Mouse (Mus musculus) kidney, adult 8-10 months (tissue): ENCODE data around the gene Slc22a1.
"Not testable (repeated sequence)": the region's sequence is repeated elsewhere in the genome, so short reads cannot be mapped to it uniquely, and the experiment has no call there.

Experiments
- DNase-seq, 2 experiments: peaks; one replicate each; pipeline ENCODE4 v3.0.0; 2022

Slc22a1 gene

DNA sequence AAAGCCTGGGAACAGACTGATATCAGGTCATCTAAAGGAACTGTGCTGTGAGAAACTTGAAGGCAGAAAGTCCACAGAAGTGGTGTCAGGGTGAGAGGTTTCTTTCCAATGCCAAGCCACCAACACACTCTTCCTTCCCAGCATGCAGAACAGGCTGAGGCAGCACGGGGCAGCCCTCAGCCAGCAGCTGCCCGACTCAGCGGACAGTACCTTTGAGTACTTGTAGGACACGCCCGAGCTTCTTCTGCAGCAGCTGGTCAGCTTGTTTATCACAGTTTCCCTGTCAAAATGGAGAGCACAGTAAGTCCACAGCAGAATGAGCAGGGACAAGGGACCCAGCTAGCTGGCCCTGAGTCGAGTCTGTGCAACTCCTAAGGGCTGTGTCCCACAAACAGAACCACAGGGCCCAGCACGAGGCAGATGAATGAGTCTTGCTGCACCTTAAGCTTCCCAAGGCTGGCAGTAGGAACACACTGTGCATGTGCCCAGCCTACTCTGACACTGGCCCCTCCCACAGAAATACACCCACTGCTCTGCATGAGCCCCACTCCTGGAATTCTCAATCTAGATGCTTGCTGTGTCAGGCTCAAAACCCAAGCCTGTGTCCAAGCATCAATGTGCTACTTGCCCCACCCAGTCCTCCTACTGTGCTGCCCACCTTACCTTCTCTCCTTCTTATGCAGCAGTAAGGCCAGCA lies 9.4 kb upstream of the Slc22a1 start:
- DNase-seq, result no peak

- peak; percentile 40 to 55 for DNase-seq
Measured at GRCm38 (mm10) chr17:12684412-12684811, 8.8 kb upstream of the Slc22a1 start.

- DNase-seq, result no peak
Measured at GRCm38 (mm10) chr17:12683582-12683981, 8.0 kb upstream of the Slc22a1 start.

DNA sequence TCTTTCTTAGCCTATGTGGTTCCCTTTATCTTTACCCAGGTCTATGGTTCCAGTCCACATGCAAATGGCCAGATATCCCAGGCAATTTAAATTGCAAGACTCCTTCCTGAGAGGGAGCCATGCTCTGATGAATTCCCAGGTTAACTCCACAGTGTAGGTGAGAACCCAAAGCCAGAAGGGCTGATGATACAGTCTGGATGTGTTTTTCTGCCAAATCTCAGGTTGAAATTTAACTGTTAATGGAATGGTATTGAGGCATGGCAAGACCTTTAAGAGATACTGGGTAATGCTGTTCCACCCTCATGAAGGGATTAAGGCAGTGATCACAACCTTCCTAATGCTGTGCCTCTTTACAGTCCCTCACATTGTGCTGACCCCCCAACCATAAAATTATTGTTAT lies 2.6 kb upstream of the Slc22a1 start:
- peak; percentile 26 to 75 for DNase-seq

DNA sequence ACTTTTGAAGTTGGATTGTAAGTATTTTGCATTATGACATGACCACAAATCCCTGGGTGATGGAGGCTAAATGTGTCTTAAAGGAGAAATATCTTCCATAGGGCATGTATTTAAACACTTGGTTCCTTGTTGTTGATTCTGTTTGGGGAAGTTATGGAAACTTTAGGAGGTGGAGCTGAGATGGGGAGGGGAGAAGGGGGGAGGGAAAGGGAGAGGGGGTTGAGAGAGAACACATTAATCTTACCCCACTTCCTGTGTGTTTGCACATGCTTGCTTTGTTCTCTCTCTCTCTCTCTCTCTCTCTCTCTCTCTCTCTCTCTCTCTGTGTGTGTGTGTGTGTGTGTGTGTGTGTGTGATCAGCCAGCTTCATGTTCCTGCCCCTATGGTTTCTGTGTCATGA lies 1.5 kb upstream of the Slc22a1 start:
- DNase-seq, result no peak

GRCm38 (mm10) chr17:12674980-12675379 lies 649 bp downstream of the Slc22a1 start:
- not testable (repeated sequence) for DNase-seq

DNA sequence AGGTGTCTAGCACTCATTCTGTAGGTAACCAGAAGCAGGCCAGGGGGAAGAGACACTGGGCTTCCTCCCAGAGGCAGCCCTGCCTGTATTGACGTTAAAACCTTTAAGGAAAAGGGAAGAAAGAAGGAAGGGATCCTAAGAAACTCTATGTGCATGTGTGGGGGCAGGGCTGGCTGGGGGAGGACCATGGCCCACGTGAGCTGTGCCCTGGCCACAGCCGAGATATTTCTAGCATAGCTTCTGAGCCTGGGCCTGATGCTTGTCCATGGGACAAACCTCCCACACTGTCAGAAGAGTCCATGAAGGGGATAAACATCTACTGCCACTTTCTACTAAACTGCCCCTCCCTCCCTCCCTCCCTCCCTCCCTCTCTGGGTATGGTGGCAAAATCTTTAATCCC lies 1.8 kb downstream of the Slc22a1 start:
- peak in 1 of 2 experiments; percentile 60 for DNase-seq

- no peak for DNase-seq
Measured at GRCm38 (mm10) chr17:12672285-12672790, 3.3 kb downstream of the Slc22a1 start.

GRCm38 (mm10) chr17:12671029-12671605 lies 4.5 kb downstream of the Slc22a1 start:
- peak; percentile 67 to 87 for DNase-seq

DNA sequence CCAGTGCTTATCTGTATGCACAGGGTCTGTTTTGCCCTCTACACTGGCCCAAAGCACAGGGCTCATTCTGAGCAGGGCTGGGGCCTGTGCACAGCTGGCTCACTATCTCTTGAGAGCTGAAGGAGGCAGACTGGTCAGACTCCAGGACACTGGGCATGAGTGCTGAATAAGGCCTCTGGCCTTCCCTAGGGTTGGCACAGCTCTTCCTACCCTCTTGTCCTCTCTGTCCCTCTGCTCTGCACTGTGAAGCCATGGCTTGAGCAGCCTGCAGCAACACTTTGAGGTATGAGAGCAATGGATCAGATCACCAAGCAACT lies 6.3 kb downstream of the Slc22a1 start:
- peak; percentile 48 to 51 for DNase-seq

GRCm38 (mm10) chr17:12668478-12669362 lies 6.9 kb downstream of the Slc22a1 start:
- DNase-seq, result no peak

- peak; percentile 38 to 46 for DNase-seq
Measured at GRCm38 (mm10) chr17:12664156-12664555, 11.5 kb downstream of the Slc22a1 start.

- no peak for DNase-seq
Measured at GRCm38 (mm10) chr17:12660572-12661260, 14.9 kb downstream of the Slc22a1 start.

DNA sequence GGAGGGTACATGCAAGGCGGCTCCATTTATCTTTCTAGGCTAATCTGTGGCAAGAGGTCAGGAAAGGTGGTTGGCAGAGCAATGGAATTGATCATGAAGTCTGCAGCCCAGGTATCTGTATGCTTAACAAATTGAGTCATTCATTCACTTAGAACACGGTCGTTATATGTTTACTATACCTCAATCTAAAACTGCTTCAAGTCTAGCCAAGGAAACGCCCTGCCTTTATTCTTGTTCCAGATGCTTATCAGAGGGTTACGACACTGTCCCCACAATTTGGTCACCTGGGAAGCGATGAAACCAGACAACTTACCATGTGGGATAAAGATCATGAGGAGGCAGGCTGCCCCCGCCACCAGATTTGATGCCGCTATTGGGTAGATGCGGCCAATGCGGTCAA lies 16.4 kb downstream of the Slc22a1 start:
- no peak for DNase-seq

DNA sequence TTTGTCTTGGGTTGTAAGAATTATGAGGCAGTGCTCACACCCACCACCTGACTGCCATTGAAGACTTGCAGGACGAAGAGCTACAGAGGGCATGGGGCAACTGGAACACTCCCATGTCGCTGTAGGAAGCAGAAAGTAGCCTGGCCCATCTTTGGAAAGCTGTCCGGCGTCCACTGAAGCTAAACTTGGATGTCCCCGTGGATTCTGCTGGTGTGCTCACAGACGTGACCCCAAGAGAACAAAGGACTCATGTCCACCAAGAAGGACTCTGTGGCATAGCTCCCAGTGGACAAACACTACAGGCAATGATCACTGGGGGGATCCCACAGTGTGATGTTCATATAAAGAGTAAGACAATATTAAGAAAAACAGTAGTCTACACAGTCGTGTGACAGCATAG lies 16.8 kb downstream of the Slc22a1 start:
- no peak for DNase-seq

DNA sequence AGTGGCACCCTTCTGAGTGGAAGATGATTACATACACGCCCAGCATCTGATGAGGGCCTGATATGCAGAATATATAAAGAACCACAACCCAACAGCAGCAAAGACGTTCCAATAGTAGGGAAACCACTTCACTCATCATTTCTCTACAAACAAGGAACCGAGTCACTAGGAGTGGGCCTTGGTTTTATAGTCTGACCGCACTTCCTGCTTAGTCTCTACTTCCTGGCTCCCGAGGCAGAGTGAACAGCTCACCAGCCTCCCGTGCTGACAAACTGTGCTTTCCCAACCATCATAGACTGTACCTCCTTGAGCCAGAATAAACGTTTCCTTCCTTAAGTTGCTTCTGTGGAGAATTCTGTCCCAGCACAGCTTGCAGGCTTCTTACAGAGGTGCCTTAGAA lies 19.8 kb downstream of the Slc22a1 start:
- DNase-seq, result no peak

GRCm38 (mm10) chr17:12654061-12654460 lies 21.6 kb downstream of the Slc22a1 start:
- DNase-seq, result no peak

- no peak for DNase-seq
Measured at GRCm38 (mm10) chr17:12652604-12653003, 23.0 kb downstream of the Slc22a1 start.

GRCm38 (mm10) chr17:12645461-12645860 lies 30.2 kb downstream of the Slc22a1 start:
- no peak for DNase-seq

- DNase-seq, result no peak
Measured at GRCm38 (mm10) chr17:12641087-12641486, 34.5 kb downstream of the Slc22a1 start.

- no peak for DNase-seq
Measured at GRCm38 (mm10) chr17:12639585-12639984, 36.0 kb downstream of the Slc22a1 start.

DNA sequence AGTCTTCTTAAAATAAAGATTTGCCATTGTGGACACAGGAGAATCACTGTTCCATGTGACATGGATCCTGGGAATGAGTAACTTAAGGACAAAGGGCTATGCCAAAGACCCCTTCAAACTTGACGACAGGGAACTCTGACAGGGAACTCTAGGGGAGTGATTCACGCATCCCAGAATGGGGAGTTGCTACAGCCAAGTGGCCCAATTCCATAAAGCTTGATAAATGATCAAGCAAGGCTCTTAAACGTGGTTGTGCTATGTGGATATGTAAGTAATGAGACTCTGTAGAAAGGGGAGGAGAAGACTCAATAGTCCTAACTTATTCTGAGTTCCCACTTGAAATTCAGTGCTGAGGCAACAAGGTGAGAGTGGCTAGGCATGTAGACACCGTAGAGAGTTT lies 40.8 kb downstream of the Slc22a1 start:
- no peak for DNase-seq
